Mouse (Mus musculus) stomach, postnatal 0 days (tissue): ENCODE measurements around the gene Ctdnep1.

Source experiments
- CTCF ChIP-seq: IDR thresholded peaks from 2 replicates; pipeline ENCODE4 v1.5.1; 2016; ENCODE audit warnings: antibody characterized with exemption, low read depth, mild to moderate bottlenecking, moderate library complexity
- EP300 ChIP-seq: optimal IDR thresholded peaks from 2 replicates; pipeline ENCODE3; 2016; ENCODE audit warnings: antibody characterized with exemption

DNA sequence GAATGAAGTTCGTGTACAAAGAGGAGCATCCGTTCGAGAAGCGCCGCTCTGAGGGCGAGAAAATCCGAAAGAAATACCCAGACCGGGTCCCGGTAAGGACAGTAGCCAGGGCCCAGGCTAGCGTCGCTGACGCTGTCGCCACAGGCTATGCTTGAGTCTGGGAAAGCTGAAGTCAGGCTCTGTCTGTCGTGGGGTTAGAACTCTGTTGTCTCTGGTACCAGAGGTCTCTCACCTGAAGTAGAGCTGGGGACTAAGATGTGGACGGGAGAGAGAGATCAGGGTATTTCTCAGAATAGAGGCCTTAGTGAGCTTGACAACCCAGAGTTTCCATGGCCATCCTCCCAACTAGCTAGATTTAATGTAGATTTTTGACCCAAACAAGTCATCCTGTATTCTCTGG lies 10.8 kb downstream of the Ctdnep1 start:
- TF ChIP-seq CTCF (no peak), EP300 (no peak)
